Mouse (Mus musculus) common myeloid progenitor, adult 5-6 weeks (primary cell): Measurements from ENCODE around the gene Ttbk1. TPM values are rescaled to one million over a fixed set of nuclear protein-coding genes. Genes with fewer than 3 reads are reported as not detected.
A peak's percentile ranks its signal among the peaks of the same experiment; 100 is the strongest.

Source experiments
- ATAC-seq: replicated peaks from 2 replicates; pipeline ENCODE4 v1.8.0; 2016; ENCODE audit warnings: low read depth, mild to moderate bottlenecking, moderate TSS enrichment, inconsistent platforms; ENCODE audit not compliant: poor library complexity, severe bottlenecking
- total RNA-seq: library from RNA; stranded (forward); fragments of 200-1000, 187-1606 nt; gene quantifications from 2 replicates; pipeline ENCODE4 v1.2.3, GENCODE M21; 2017

The Ttbk1 gene
- total RNA-seq, 1 experiment from 2014 or later = not detected

DNA sequence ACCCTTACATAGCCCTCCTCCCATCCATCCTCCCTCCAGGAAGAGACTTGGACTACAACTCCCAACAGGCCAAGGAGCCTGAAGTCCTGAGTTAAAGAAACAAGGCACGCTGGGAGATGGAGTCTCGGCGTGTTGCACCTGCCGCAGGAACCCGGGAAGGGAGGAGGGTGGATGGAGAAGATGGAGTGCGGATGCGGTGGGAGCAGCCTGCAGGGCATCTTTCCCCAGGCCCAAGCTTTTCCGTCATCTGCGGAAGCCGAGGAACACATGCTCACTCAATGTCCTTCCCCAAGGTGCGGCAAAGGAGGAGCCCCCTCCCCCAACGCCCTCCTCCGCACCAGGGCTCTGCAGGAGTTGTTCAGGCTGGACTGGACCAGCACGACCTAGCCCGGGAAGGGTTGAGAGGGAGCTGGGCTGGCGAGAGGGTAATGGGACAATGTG, 3.9 kb downstream of the Ttbk1 start:
- peak; percentile 17 for ATAC-seq

DNA sequence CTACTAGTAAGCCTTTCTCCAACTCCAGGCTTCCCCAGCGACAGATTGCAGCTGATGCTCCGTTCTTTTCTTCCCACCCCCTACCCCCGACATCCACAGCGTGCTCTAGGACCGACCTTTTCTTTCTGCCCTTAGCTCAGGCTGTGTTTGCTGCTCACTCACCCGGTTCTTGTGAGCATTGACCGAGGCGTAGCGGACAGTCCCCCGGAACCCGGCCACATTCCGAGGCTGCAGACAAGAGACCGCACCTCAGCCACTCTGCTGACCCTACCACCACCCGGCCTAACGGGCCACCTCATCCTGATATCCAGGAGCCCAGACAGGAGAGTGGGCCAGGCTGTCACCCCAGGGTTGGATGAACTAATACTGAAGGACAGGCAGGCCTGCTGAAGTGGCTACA, 10.2 kb downstream of the Ttbk1 start:
- ATAC-seq = no peak

DNA sequence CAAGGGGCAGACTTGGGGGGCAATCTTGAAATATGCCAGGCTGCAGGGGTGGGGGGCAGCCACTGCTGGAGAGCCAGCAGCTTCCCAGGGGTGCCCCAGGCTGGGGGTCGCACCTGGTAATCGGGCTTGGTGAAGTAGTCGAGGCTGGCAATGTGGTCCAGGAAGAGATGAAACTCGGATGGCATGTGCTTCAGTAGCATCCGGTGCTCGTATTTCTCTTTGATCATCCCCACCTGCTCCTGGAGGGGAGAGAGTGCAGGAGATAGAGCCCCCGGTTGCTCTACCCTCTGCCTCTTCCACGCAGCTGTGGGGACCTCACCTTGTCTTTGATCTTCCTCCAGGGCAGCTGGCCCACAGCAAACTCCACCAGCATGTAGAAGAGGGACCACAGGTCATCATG, 10.9 kb downstream of the Ttbk1 start:
- no peak for ATAC-seq

DNA sequence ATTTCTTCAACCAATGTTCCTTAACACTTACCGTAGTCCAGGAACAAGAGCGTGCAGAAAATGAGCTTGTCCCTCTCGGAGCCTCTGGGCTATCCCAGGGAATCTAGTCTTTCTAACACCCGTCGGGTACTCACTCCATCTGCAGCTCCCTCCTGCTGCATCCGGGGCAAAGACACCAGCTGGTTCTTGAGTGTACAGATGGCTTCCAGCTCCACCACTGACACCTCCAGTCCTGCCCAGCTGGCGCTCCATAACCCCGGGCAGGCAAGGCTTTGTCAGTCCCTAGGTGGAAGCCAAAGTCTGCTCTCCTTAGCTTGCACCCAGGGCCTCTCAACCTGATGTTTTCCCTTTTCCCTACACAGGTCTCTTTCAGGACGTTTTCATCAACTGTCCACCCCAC, 19.6 kb downstream of the Ttbk1 start:
- ATAC-seq = no peak

DNA sequence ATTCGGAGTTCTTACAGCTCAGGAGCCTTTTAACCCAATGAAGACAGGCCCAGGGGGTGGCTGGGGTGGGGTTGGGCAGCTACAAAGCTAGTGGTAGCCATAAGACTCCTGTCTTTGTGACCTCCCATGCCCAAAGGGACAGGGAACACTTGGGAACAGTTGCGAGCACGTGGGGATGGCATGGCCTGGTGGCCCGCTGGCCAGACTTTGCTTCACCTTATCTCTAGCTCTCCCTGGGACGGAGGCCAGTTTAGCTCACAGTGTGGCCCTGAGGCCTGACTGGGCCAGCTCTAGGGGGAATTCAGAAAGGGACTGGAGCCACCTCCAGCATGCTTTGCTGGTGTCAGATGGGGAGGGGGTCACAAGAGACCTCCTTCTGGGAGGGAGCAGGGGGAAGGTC, 25.2 kb downstream of the Ttbk1 start:
- no peak for ATAC-seq

DNA sequence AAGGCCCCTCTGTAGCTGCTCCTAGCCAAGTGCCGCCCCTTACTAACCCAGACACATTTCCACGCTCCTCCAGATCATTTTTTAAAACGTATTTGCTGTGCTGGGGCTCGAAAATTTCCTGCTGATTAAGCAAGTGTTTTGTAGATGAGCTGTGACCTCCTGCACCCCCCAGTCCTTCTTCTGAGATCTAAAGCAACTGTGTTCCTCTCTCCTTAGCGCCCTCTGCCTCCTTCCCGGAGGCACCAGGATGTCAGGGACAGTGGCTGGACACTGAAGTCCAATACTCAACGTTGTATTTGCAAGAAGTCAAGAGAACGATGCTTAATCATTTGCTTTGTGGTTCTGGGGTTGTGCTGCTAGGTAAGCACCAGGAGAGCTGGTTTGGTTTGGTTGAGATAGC, 26.1 kb downstream of the Ttbk1 start:
- ATAC-seq = no peak

DNA sequence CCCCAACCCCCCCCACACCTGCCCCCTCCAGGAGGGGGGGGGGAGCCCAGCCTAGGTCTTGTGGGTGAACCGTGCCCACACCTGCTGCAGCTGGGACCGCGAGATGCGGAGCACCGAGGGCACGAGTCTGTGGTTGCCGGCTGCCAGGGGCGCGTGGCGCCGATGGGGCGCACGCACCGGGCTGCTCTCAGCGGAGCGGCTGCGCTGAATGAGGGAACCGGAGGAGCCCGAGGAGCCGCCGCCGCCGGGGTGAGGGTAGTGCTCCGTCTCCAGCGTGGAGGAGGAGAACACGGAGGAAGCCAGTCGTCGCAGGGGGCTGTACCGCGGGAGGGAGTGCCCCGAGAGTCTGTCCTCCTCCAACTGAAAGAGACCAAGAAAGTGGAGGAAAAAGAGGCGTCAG, 26.8 kb downstream of the Ttbk1 start:
- peak; percentile 53 for ATAC-seq

DNA sequence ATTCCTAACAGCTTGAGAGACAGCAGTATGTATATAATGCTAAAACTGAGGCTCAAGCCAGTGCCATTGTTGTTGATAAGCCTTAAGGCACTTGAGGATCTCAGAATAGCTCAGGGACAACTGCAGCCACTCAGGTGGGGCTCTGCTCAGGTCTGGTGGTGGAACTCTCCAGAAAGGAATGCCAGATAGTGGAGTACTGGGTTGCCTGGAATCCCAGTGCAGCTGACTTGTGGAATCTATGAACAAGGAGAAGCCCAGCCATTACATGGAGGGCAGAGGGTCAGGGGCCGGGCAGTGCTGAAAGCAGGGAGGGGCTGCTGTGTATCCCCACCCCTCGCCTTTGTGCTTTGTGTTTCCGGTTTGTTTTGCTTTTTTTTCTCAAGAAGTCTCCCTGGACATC, 29.0 kb downstream of the Ttbk1 start:
- ATAC-seq = no peak

DNA sequence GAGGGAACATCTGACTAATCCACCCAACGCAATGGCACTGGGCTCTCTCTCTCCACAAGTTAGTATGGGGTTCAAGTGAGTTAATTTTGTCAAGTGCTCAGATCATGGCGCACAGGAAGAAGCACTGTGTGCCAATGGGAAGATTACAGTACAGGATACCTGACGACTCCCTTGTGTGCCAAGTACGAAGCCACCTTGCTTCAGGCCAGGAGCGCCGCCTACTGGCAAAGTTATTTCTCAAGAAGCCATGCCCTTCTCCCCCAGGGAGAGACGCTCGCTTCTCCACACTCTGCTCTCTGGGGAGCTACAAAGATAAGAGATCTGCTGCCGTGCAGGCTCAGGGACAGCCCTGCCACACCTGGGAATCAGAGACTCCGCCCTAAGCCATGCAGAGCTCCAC, 29.7 kb downstream of the Ttbk1 start:
- no peak; the same call in 1 of the 2 replicates for ATAC-seq

DNA sequence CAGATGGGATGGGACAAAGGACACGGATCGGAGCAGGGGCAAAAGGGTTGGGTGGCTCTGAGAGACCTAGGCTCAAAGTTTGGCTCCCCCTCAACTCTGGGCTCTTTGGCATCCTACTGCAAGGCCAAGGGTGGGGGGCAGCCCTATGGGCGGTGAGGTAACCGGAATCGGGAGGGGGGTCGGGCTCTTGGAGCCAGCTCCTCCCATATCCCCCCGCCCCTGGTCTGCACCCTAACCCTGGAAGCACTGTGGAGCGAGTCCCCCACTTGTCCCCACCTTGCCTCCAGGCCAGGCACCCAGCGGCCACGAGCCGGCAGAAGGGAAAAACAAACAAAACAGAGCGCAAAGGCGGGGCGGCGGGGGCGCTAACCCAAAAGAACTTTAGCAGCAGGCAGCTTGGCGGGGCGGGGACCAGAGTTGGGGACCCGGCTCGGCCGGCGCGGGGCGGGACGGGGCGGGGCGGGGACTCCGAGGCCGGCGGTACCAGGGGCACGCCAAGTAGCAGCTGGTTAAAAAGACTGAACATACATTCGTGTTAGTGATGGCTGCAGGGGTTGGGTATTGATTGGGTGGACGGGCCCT, 32.3 kb downstream of the Ttbk1 start:
- ATAC-seq = no peak

DNA sequence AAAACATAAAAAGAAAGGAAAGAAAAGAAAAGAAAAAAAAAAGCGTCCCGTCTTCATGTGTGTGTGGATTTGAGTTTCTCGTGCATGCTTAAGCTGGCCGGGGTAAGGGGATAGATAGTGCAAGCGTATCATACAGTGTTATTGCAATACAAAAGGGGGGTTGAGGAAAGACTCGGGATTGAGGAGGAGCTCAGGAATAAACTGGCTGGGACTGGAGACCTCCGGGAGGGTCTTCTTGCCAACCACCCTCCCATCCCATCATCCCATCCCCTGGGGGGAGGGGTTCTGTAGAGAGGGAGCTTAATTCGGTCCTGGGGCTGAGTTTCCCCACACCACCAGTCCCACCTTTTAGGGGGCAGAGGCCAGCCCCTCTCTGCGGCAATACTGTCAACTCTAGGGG, 32.9 kb downstream of the Ttbk1 start:
- no peak for ATAC-seq

DNA sequence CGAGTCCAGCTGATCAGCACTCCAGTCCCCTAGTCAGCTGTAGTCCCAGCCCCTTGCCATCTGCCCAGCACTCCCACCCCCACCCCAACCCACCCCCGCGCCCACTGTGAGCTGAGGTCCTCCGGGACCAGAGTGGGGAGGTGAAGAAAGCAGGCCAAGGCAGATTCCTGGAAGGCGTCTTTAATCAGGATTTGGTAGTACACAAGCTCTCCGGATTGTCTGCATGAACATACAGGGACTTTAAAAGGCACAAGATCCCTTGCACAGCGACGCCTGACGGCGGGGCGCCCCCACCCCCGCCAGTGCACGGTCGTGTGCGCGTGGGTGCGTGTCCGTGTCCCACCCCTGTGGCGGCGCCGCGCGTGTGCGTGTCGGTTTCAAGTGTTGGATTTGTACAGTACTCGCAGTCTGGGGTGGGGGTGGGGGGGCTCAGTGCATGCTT, 33.5 kb downstream of the Ttbk1 start:
- ATAC-seq = no peak

DNA sequence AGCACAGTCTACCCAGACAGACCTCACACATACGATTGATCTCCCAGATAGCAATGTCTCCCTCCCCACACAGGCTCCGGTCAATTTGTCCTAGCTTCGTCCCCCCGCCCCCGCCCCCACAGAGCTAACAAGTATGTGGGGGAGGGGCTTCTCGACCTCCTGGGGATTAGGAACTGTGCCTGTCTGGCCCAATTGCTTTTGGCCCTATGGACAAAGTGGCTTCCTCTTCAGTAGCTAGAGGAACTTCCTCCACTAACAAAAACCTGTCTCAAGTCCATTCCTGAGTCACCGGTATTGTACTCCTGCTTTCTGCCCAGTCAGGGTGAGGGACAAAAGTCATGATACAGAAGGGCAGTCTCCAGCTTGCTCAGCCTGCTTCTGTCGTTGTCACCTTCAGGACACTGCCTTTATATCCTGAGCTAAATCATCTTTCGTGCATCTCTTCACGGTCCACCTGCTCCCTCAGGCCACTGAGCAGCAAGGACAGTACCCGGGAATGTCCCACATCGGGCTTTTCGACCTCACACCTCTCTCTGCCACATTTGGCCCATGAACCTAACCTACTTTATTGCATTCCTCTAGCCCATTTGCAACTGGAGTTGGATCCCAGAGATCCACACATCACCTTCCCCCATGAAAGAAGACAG, 34.0 kb downstream of the Ttbk1 start:
- ATAC-seq = 0 out of 2 replicates have a peak, but pooled peaks have one; percentile 12

DNA sequence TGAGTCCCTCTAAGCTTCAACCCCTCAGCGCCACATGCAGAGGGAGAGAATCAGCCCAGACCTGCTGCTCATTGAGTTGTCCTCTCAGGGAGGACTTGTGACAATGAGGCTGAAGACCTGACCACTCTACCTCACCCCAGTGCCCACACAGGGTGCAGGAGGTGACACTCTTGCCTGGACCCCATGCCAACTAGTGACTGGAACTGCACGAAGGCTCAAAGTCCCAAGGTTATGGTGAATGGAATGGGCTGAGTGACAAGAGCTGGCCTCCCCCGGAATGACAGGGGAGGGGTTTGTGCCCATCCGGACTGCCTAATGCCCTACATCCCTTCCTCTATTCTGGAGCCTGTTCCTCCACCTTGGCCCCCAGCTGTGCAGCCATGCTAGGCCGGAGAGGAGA, 34.8 kb downstream of the Ttbk1 start:
- no peak for ATAC-seq

DNA sequence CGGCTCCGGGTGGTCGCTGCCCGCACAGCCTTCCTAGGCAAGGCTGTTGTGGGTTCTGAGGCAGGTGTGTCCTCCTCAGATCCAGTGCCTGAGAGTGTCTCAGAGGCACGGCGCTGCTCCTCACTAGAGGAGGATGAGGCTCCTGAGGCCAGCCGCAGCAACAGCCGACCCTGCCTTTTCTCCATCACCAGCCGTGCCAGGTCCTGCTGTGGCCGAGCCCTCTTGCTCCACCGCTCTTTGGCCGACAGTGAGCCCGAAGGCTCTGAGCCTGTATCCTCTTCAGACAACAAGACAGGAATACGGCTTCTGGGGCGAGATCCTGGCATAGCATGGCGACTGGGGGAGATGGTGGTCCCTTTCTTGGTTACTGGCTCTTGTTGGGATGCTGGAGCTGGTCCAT, 41.2 kb downstream of the Ttbk1 start:
- no peak for ATAC-seq

DNA sequence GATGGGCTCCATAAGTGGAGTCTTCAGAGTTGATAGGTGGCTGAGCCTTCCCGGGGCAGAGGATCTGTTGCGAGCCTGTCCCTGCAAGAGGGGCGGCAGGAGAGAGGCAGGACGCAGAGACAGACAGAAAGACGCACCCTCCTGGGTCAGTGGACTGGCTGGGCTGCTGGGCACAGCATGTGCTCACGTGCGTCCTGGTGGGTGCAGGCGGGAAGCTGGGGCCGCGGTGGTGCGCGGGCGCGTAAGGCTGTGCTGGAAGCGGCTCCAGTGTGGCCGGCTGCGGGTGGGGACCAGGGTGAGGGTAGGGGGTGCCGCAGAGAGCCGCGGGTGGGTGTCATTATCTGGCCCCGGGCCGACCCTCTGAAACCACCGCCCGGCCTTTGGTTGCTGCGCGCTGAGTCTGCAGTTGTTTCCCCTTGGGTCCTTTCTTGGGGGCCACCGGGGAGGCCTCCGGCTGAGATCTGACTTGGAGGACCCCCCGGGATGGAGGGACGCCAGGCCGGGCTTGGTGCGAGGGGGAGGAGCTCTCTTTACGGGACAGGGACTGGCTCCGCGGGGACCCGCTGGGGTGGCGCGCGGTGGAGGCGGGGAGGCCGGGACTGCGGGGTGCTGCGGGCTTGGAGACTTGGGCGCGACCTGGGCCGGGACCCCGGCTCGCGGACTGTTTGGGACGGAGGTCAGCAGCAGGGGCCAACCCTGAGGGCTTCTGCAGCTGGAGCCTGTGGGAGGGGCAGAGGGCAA, 42.5 kb downstream of the Ttbk1 start:
- ATAC-seq = no peak

DNA sequence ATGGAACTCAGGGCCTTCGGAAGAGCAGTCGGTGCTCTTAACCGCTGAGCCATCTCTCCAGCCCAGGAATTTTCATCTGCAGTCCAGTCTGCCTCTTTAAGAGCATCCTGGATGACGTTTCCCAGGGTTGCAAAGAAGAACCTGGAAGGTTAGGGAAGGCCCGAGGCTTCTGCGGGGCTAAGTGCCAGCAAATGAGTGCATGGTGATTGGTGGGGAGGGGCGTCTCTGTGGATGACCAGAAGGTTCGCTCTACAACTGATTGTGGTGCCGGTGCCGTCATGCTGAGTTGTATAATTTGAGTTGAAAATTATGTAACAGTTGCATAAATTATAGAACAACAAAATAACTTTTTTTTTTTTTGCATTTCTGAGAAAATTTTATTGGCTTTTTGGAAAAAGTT, 48.3 kb downstream of the Ttbk1 start:
- ATAC-seq = no peak

DNA sequence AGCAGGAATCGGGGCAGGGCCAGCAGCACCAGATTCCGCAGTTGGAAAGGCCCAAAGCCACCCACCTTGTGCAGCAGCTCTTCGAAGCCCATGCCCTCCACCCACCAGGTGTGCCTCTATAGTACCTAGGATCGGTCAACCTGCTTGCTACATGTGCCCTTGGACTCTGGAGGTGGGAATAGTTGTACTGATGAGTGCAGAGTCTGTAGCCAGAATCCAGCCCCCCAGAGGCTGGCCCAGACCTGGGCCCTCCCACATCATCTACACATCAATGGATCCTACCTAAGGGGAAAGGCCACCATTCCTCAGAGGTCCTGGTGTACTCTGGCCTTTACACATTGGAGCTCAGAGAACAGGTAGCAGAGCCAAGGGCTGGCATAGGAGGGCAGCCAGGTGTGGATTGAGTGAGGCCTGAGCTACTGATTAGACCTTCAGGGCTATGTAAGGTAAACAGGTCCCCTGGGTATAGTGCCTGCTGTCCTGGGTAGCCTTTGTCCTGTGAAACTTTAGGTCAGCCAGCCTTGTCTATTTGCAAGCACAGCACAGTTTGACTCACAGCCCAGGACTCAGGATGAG, 49.1 kb downstream of the Ttbk1 start, which contains the start of gene Slc22a7:
TSS of gene Slc22a7 (minus strand) at position 160 of the 576 bp plus-strand sequence.
- no peak for ATAC-seq

DNA sequence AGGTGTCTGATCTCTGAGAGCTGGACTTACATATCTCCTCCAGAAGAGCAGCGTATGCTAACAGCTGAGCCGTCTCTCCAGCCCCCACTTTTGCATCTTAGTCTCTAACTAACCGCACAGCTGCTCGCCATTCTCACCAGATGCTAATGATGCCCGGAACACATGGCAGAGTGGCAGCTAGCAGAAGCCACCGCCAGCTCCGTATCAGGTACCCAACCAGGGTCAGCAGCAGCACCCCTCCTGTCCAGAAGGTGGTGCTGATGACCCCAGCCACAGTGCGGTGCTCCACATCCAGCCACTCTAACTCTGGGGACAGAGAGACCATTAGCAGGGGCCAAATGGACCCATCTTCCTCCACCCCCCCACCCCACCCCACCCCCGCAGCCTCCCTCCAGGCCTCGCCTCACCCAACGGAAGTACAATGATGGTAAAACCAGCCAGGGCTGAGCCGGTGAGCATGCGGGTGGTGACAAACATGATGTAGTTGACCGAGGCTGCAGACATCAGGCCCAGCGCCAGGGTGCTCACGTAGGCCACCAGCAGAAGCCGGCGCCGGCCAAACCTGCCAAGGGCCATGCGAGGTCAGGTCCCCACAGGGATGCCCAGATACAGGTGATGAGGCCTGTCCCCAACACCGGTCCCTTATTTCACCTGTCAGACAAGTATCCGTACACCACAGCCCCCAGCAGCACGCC, 50.7 kb downstream of the Ttbk1 start:
- ATAC-seq = peak; percentile 66; the same call in 1 of the 2 replicates

DNA sequence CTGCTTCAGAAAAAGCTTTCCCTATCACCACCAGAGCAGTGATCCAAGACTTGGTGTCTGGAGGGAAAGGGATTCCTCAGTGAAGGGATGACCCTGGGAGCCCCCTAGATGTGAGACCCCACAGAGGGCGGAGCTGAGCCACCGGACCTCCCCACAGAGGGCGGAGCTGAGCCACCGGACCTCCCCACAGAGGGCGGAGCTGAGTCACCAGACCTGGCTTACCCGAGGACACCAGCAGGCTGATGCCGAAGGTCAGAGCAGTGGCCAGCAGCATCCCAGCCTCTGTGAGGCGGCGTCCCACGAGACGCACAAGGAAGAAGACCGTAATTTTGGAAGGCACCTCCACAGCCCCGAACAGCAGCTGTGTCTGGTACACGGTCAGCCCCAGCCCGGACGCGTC, 53.8 kb downstream of the Ttbk1 start:
- no peak for ATAC-seq
